Mouse (Mus musculus) c-Kit-negative CD71-positive TER-119-positive erythroid progenitor cells, embryonic 14.5 days (primary cell): ENCODE measurements around the gene Adap1.
A peak's percentile ranks its signal among the peaks of the same experiment; 100 is the strongest.

ENCODE experiments used
- DNase-seq: peaks from one replicate; pipeline ENCODE4 v3.0.0-alpha.2; 2013; ENCODE audit warnings: low read depth, low spot score

The Adap1 gene

GRCm38 (mm10) chr5:139252081-139252909, 73.1 kb downstream of the Adap1 start, which contains the start of gene Get4:
Get4 (plus strand) TSS chr5:139252324.
- DNase-seq, result peak; percentile 91

- DNase-seq, result no peak
Measured at GRCm38 (mm10) chr5:139251736-139252080, 73.7 kb downstream of the Adap1 start.

- DNase-seq, result no peak
Measured at GRCm38 (mm10) chr5:139251279-139251678, 74.1 kb downstream of the Adap1 start.

GRCm38 (mm10) chr5:139248846-139249245, 76.6 kb downstream of the Adap1 start:
- DNase-seq, result no peak

GRCm38 (mm10) chr5:139247767-139248166, 77.7 kb downstream of the Adap1 start:
- no peak for DNase-seq

GRCm38 (mm10) chr5:139243384-139243783, 82.0 kb downstream of the Adap1 start:
- no peak for DNase-seq

GRCm38 (mm10) chr5:139241022-139241761, 84.2 kb downstream of the Adap1 start:
- DNase-seq, result no peak

GRCm38 (mm10) chr5:139237436-139237835, 88.0 kb downstream of the Adap1 start:
- no peak for DNase-seq

GRCm38 (mm10) chr5:139234423-139234822, 91.0 kb downstream of the Adap1 start:
- DNase-seq, result no peak

DNA sequence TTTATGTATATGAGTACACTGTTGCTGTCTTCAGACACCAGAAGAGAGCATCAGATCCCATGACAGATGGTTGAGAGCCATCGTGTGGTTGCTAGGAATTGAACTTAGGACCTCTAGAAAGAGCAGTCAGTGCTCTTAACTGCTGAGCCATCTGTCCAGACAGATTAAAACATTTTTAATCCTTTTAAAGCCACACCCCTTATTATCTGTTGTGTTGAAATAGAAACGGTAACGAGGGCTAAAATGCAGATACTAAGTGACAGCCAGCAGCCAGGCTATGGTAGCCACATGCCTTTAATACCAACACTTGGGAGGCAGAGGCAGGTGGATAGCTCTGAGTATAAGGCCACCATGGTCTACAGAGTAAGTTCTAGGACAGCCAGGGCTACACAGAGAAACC, 93.3 kb downstream of the Adap1 start:
- DNase-seq, result no peak

- DNase-seq, result no peak
Measured at GRCm38 (mm10) chr5:139229716-139230115, 95.7 kb downstream of the Adap1 start.

- DNase-seq, result no peak
Measured at GRCm38 (mm10) chr5:139228318-139228717, 97.1 kb downstream of the Adap1 start.

DNA sequence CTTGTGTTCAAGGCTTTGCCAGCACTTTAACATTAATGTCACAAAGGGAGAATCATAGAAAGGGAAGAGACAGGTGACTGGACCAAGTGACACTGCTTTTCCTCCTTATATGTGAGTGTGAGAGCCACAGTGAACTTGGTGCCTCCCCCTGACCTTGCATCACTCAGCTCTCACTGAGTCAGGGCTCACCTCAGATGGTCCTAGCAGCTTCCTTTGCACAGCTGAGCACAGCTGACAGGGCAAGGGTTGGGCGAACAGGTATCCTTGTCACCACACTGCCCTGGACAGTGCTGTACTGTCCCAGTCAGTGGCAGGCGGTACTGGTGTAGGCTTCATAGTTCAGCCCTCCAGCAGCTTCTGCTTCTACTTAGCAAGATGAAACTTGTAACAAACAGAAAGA, 97.8 kb downstream of the Adap1 start:
- no peak for DNase-seq

GRCm38 (mm10) chr5:139227236-139227635, 98.2 kb downstream of the Adap1 start:
- DNase-seq, result no peak

DNA sequence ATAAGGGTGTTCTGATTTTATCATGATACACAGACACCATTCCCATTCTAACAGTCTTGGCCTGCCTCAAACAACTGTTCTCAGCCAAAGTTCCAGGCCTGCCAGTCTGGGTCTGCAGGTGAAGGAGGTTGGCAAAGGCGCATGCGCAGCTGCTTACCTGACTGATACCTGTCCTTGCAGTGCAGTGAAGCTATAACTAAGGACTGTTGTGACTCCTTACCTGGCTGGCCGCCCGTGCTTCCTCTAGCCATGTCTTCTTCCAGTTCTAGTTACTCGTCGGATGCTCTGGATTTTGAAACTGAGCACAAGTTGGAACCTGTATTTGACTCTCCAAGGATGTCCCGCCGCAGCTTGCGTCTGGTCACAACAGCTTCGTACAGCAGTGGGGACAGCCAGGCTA, 102.1 kb downstream of the Adap1 start:
- DNase-seq, result no peak
